Mouse (Mus musculus): ENCODE data around the gene Fam184a. TPM values are rescaled to one million over a fixed set of nuclear protein-coding genes. Genes with fewer than 3 reads are reported as not detected.
"Not testable (repeated sequence)": the region's sequence is repeated elsewhere in the genome, so short reads cannot be mapped to it uniquely, and the experiment has no call there.

Gene Fam184a
- total RNA-seq, 4 experiments from 2014 or later = 30.3 to 32.8 (median 30.8) TPM

- no peak for DNase-seq (ENCODE audit: low spot score in 2 of 2)
Observed at GRCm38 (mm10) chr10:53691263-53691662, 59.7 kb downstream of the Fam184a start.

GRCm38 (mm10) chr10:53688952-53689584, 61.9 kb downstream of the Fam184a start:
- DNase-seq (ENCODE audit: low spot score in 2 of 2) = no peak

- DNase-seq (ENCODE audit: low spot score in 2 of 2) = no peak
Observed at GRCm38 (mm10) chr10:53688533-53688932, 62.4 kb downstream of the Fam184a start.

GRCm38 (mm10) chr10:53687888-53688287, 63.0 kb downstream of the Fam184a start:
- DNase-seq (ENCODE audit: low spot score in 2 of 2) = no peak

- DNase-seq (ENCODE audit: low spot score in 2 of 2) = no peak
Observed at GRCm38 (mm10) chr10:53685806-53686205, 65.1 kb downstream of the Fam184a start.

- DNase-seq (ENCODE audit: low spot score in 2 of 2) = no peak
Observed at GRCm38 (mm10) chr10:53683226-53683625, 67.7 kb downstream of the Fam184a start.

GRCm38 (mm10) chr10:53679690-53680557, 71.0 kb downstream of the Fam184a start:
- no peak for DNase-seq (ENCODE audit: low spot score in 2 of 2)

GRCm38 (mm10) chr10:53661788-53662187, 89.1 kb downstream of the Fam184a start:
- DNase-seq (ENCODE audit: low spot score in 2 of 2) = no peak

- not testable (repeated sequence) for DNase-seq (ENCODE audit: low spot score in 2 of 2)
Observed at GRCm38 (mm10) chr10:53654239-53654638, 96.7 kb downstream of the Fam184a start.

- no peak for DNase-seq (ENCODE audit: low spot score in 2 of 2)
Observed at GRCm38 (mm10) chr10:53650683-53651082, 100.2 kb downstream of the Fam184a start.

GRCm38 (mm10) chr10:53641507-53641906, 109.4 kb downstream of the Fam184a start:
- DNase-seq (ENCODE audit: low spot score in 2 of 2) = no peak

GRCm38 (mm10) chr10:53635246-53635971, 115.5 kb downstream of the Fam184a start:
- DNase-seq (ENCODE audit: low spot score in 2 of 2) = no peak

GRCm38 (mm10) chr10:53634160-53634559, 116.8 kb downstream of the Fam184a start:
- no peak for DNase-seq (ENCODE audit: low spot score in 2 of 2)

- not testable (repeated sequence) for DNase-seq (ENCODE audit: low spot score in 2 of 2)
Observed at GRCm38 (mm10) chr10:53630339-53630738, 120.6 kb downstream of the Fam184a start, which contains the start of gene Mcm9. Gene Mcm9 (minus strand): TSS chr10:53630439.

GRCm38 (mm10) chr10:53629918-53630250, 121.0 kb downstream of the Fam184a start:
- peak; percentile 77 to 95 for DNase-seq (ENCODE audit: low spot score in 2 of 2)

- peak; percentile 81 to 85 for DNase-seq (ENCODE audit: low spot score in 2 of 2)
Observed at GRCm38 (mm10) chr10:53629247-53629917, 121.5 kb downstream of the Fam184a start.

- DNase-seq (ENCODE audit: low spot score in 2 of 2) = no peak
Observed at GRCm38 (mm10) chr10:53615850-53616616, 134.9 kb downstream of the Fam184a start.

GRCm38 (mm10) chr10:53613955-53614354, 137.0 kb downstream of the Fam184a start:
- no peak for DNase-seq (ENCODE audit: low spot score in 2 of 2)

GRCm38 (mm10) chr10:53612172-53612571, 138.8 kb downstream of the Fam184a start:
- peak in 1 of 2 experiments; percentile 35 for DNase-seq (ENCODE audit: low spot score in 2 of 2)

GRCm38 (mm10) chr10:53608274-53608673, 142.6 kb downstream of the Fam184a start:
- no peak for DNase-seq (ENCODE audit: low spot score in 2 of 2)

- DNase-seq (ENCODE audit: low spot score in 2 of 2) = no peak
Observed at GRCm38 (mm10) chr10:53605328-53605727, 145.6 kb downstream of the Fam184a start.
